Mouse (Mus musculus): ENCODE data around the gene Tlr5.

- TF ChIP-seq CTCF (IDR thresholded peaks at IDR 0.05; ENCODE audit: low read depth): no peak
- TF ChIP-seq EP300 (IDR thresholded peaks at IDR 0.05; ENCODE audit: low read depth): no peak
Measured at GRCm38 (mm10) chr1:182963329-182963728, 8.7 kb downstream of the Tlr5 start.
